Mouse (Mus musculus) limb, embryonic 12.5 days (tissue): ENCODE results near the gene Amotl1. TPM values are rescaled to one million over a fixed set of nuclear protein-coding genes. Genes with fewer than 3 reads are reported as not detected.

Source experiments
- ATAC-seq: fragments of 200-750 bp; cut with Nextera tagmentation; 2 replicates; pipeline ENCODE4 v1.8.0; 2017; ENCODE audit warnings: low read depth, moderate TSS enrichment; ENCODE audit not compliant: insufficient number of reproducible peaks, insufficient read depth, low FRiP score, low TSS enrichment
- H3K27ac ChIP-seq: fragments of 300-500 bp; sonication (generic); 2 replicates; pipeline ENCODE4 v1.5.1; 2016; ENCODE audit warnings: mild to moderate bottlenecking, moderate library complexity
- H3K27me3 ChIP-seq: fragments of 300-500 bp; sonication (generic); 2 replicates; pipeline ENCODE4 v1.6.1; 2016; ENCODE audit warnings: mild to moderate bottlenecking, moderate library complexity
- H3K36me3 ChIP-seq: fragments of 300-500 bp; sonication (generic); 2 replicates; pipeline ENCODE4 v1.6.1; 2016; ENCODE audit warnings: mild to moderate bottlenecking, moderate library complexity
- H3K4me1 ChIP-seq: fragments of 300-500 bp; sonication (generic); replicated peaks from 2 replicates; pipeline ENCODE4 v1.6.1; 2016
- H3K4me2 ChIP-seq: fragments of 300-500 bp; sonication (generic); 2 replicates; pipeline ENCODE4 v1.6.1; 2016; ENCODE audit warnings: mild to moderate bottlenecking, moderate library complexity
- H3K4me3 ChIP-seq: fragments of 300-500 bp; sonication (generic); replicated peaks from 2 replicates; pipeline ENCODE4 v1.5.1; 2016; ENCODE audit warnings: mild to moderate bottlenecking
- H3K9ac ChIP-seq: fragments of 300-500 bp; sonication (generic); replicated peaks from 2 replicates; pipeline ENCODE4 v1.6.1; 2016; ENCODE audit warnings: mild to moderate bottlenecking, moderate library complexity
- H3K9me3 ChIP-seq: fragments of 300-500 bp; sonication (generic); 2 replicates; pipeline ENCODE4 v1.6.1; 2016; ENCODE audit warnings: mild to moderate bottlenecking, moderate library complexity
- WGBS: fragments of 180-500 bp; shearing (Covaris S2); methylation state at CpG from one replicate; pipeline ENCODE4 v1.1.7; 2016; 5-methylcytosine and 5-hydroxymethylcytosine counted together
- polyA plus RNA-seq: library from polyadenylated mRNA; unstranded; fragments of >200 nt; fragmentation: Nextera tagmentation; extraction: Ambion mirVana; gene quantifications from 2 replicates; pipeline ENCODE4 v1.2.1, GENCODE M21; 2016

Amotl1 gene
- polyA plus RNA-seq, 1 experiment from 2014 or later, result 33.3 TPM

DNA sequence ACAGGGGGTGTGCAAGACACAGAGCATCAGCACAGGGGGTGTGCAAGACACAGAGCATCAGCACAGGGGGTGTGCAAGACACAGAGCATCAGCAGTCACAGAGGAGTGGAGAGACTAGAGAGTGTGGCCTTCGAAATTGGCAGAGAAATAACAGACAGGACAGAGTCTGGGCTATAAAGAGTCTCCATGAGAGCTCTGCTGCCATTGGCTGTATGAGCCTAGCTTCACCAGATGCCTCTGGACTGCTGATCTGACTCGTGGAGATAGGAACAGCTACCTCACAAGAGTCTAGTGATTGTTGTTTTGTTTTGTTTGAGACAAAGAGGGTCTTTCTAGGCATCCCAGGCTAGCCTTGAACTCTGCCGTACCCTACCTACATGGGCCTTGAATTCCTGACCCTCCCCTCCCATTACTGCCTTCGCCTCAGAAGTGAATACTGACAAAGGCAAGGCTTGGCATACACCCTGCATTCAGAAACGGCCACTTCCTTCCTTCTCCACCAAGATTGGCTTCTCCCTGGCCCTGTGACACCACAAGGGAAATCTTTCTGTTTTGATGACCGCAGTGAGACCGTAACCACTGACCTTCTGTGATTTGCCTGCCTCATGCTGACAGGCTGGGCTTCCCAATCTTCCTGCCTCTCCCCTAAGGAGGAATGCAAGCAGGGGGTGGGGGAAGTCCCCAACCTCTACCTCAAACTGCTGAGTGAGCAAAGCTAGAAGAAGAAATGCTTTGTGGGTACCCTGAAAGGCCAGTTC, 3.4 kb downstream of the Amotl1 start:
- H3K27me3 ChIP-seq, result no peaks in the 10 kb centered on the region
- peak overlapping the region; percentile 6; the same call in 1 of the 2 replicates for H3K4me2 ChIP-seq
- no peak for ATAC-seq
- H3K9me3 ChIP-seq, result 0 out of 2 replicates have a peak, but pooled peaks cover 3% of the 10 kb centered on the region
- no peak overlapping the region for H3K4me3 ChIP-seq
- H3K36me3 ChIP-seq, result no peaks in the 10 kb centered on the region
- WGBS, result 33% methylated on average over 7 of the region's 7 CpGs
- no peak overlapping the region for H3K9ac ChIP-seq
- H3K4me1 ChIP-seq, result peaks cover 38% of the 10 kb centered on the region
- peak overlapping the region; percentile 89 for H3K27ac ChIP-seq

DNA sequence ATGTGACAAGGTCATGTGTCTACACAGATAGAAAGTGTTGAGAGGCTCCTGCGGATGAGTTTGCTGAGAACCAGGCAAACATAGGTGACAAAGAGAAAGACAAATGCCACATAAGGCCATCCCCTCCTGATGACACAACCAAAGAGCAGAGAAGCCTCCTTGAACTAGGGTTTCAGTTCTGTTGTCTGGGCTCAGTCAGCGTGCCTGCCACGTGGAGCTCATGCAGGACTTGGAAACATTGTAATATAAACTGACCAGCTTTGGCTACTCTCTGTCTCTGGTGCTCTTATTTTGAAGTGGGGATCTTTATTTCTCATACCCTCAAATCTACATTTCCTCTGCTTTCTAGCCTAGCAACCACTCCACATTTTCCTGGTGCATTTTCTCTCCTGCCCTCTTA, 8.6 kb downstream of the Amotl1 start:
- WGBS, result 81% methylated on average over 3 of the region's 3 CpGs
- H3K27me3 ChIP-seq, result peaks cover 7% of the 10 kb centered on the region; the same call in 1 of the 2 replicates

DNA sequence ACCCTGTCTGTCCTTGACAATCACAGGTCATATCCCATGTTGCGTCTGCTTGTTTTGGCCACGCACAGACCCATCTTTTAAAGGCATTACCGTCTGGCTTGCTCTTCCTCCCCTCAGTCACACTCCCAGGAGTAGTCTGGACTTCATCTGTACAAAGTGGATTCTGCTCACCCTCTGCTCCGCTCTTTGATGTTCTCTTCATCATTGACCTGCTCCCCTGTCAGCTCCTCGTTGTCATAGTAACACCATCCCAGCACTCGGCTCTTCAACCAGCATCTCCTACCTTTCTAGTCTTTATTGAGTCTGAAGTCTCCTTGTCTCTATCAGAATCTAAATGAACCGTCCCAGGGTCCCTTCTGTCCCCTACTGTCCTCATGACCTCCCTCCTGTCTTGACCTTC, 9.3 kb downstream of the Amotl1 start:
- WGBS, result 55% methylated on average over 7 of the region's 7 CpGs

More for the DNA sequence above, 8.6 kb downstream of the Amotl1 start:
- Histone ChIP-seq H3K27ac (no peak overlapping the region), H3K4me3 (no peak overlapping the region), H3K36me3 (no peaks in the 10 kb centered on the region), H3K4me1 (peaks cover 27% of the 10 kb centered on the region), H3K9me3 (no peaks in the 10 kb centered on the region), H3K4me2 (no peak overlapping the region), H3K9ac (no peak overlapping the region)
- ATAC-seq, result no peak

DNA sequence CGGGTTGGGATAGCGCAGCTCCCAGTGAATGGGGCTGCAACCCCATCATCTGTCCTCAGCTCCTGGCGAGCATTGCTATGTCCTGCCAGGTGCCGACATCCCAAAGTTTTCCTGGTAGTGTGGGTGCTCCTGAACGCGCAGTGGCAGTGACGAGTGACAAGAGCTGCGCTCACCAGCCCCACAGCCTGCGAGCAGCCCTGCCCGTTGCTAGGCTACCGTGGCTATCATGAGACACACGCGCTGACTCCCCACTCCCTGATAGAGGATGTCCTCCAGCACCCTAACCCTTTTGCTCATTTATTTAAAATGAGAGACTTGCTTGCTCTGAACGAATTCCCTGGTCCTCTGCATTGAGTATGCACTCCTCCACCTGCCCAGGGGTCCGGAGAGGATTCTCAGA, 10.7 kb downstream of the Amotl1 start:
- Histone ChIP-seq H3K27ac (no peak overlapping the region), H3K9ac (no peak overlapping the region), H3K4me3 (no peak overlapping the region), H3K4me2 (no peak overlapping the region), H3K4me1 (peaks cover 15% of the 10 kb centered on the region), H3K9me3 (no peaks in the 10 kb centered on the region), H3K27me3 (peaks cover 7% of the 10 kb centered on the region; the same call in 1 of the 2 replicates), H3K36me3 (no peaks in the 10 kb centered on the region)
- ATAC-seq, result no peak
- 30% methylated on average over 15 of the region's 15 CpGs for WGBS

More for the DNA sequence above, 9.3 kb downstream of the Amotl1 start:
- Histone ChIP-seq H3K9ac (no peak overlapping the region), H3K36me3 (no peaks in the 10 kb centered on the region), H3K9me3 (no peaks in the 10 kb centered on the region), H3K27me3 (peaks cover 7% of the 10 kb centered on the region; the same call in 1 of the 2 replicates), H3K4me3 (no peak overlapping the region), H3K4me1 (peaks cover 22% of the 10 kb centered on the region), H3K27ac (no peak overlapping the region), H3K4me2 (no peak overlapping the region)
- no peak for ATAC-seq

DNA sequence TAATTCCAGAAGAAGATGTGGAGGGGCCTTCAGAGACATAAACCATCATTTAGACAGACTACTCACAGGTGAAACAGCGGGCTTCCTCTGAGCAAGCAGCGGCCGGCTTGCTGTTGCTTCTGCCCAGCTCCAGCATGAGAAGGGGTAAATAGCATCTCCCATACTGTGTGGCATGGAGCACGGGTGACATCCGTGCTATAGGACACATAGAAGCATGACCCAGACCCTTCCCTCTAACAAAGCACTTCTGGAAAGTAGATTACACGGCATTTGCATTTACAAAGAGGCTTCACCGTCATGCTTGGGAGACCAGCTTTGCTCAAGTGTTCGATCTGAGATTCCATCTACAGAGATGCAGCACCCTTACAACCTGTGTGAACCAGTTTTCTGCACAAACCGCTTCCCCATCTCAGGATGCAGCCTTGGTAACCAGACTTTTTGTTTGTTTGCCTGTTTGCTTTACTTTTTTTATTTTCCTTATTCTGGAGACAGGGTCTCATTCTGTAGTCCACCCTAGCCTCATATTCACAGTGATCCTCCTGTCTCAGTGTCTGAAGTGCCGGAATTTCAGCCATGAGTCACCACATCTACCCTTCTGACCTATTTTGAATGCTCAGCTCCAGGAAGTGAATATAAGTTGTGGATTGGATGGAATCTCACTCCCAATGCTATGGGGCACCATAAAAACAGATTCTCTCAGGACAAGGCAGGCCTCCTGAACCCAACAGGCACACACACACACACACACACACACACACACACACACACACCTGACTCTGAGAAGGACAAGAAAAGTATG, 12.3 kb downstream of the Amotl1 start:
- 75% methylated on average over 10 of the region's 10 CpGs for WGBS
- peaks cover 7% of the 10 kb centered on the region; the same call in 1 of the 2 replicates for H3K27me3 ChIP-seq
- no peaks in the 10 kb centered on the region for H3K9me3 ChIP-seq
- no peak overlapping the region for H3K4me3 ChIP-seq
- H3K9ac ChIP-seq, result no peak overlapping the region
- no peaks in the 10 kb centered on the region for H3K36me3 ChIP-seq
- no peak for ATAC-seq
- H3K4me1 ChIP-seq, result peaks cover 15% of the 10 kb centered on the region
- no peak overlapping the region for H3K4me2 ChIP-seq
- H3K27ac ChIP-seq, result peak overlapping the region; percentile 56; the same call in 1 of the 2 replicates

DNA sequence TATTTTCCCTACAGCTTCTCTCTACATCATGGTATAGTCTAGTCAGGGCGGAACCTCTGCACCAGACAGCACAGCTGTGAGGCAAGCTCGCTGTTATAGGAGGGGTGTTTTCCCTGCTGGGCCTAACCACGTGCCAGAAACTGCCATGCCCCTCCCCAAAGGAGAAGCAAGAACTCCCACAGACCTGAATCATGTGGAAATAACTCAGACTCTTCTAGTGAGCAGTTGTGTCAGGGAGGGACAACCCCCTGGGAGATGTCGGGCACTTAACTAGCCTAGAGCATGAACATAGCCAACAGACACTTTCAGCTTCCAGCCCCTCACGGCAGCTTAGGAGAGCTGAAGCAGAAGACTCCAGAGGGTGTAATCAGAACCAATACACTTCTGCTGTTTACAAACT, 13.1 kb downstream of the Amotl1 start:
- 21% methylated on average over 5 of the region's 5 CpGs for WGBS
- Histone ChIP-seq H3K4me3 (no peak overlapping the region), H3K9me3 (no peaks in the 10 kb centered on the region), H3K27ac (peak overlapping the region; percentile 56; the same call in 1 of the 2 replicates), H3K27me3 (peaks cover 7% of the 10 kb centered on the region; the same call in 1 of the 2 replicates), H3K4me2 (no peak overlapping the region), H3K4me1 (peaks cover 15% of the 10 kb centered on the region), H3K36me3 (no peaks in the 10 kb centered on the region), H3K9ac (no peak overlapping the region)
- ATAC-seq, result peak; percentile 63; the same call in 1 of the 2 replicates

DNA sequence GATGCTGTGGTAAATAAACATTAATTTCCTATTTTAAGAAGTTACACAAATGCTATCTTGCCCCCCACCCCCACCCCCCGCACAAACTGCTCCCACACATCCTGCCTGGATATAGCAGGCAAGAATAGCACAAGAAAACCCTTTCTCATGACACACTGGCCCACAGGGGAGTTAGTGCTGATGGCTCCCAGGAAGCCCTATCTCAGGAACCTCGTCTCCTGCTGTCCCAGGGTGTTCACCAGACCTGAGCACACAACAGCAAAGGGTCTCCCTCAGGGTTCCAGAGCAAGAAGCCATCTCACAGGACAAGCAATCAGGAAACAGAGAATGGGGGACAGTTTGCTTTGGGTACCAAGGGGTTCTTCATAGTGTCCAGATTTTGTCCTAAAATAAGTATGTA, 17.3 kb downstream of the Amotl1 start:
- ATAC-seq, result no peak
- Histone ChIP-seq H3K9ac (no peak overlapping the region), H3K4me2 (no peak overlapping the region), H3K4me1 (peaks cover 37% of the 10 kb centered on the region), H3K9me3 (no peaks in the 10 kb centered on the region), H3K4me3 (no peak overlapping the region), H3K27ac (no peak overlapping the region), H3K36me3 (no peaks in the 10 kb centered on the region), H3K27me3 (no peaks in the 10 kb centered on the region)
- WGBS, result 76% methylated on average over 2 of the region's 2 CpGs

DNA sequence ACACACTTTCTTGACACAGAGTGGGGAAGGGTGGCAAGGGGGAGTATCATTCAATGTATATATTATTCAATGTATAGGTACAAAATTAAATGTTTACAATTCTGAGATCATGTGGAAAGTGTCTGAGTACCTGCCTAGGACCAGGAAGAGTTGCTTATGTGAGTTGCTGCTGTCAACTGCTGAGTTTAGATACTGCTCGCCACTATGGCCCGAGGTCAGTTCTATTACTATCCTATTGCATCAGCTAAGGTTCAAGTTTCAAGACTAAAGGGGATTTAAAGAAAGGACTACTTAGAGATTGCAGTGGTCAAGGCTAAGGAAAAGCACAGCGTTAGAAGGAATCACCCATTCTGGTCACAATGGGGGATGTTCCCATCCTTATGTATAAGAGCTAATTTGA, 18.9 kb downstream of the Amotl1 start:
- H3K27ac ChIP-seq, result no peak overlapping the region
- ATAC-seq, result no peak
- peaks cover 25% of the 10 kb centered on the region for H3K4me1 ChIP-seq
- no peak overlapping the region for H3K4me3 ChIP-seq
- H3K9ac ChIP-seq, result no peak overlapping the region
- H3K27me3 ChIP-seq, result no peaks in the 10 kb centered on the region
- H3K9me3 ChIP-seq, result no peaks in the 10 kb centered on the region
- 86% methylated on average over 3 of the region's 3 CpGs for WGBS
- H3K4me2 ChIP-seq, result no peak overlapping the region
- H3K36me3 ChIP-seq, result no peaks in the 10 kb centered on the region

DNA sequence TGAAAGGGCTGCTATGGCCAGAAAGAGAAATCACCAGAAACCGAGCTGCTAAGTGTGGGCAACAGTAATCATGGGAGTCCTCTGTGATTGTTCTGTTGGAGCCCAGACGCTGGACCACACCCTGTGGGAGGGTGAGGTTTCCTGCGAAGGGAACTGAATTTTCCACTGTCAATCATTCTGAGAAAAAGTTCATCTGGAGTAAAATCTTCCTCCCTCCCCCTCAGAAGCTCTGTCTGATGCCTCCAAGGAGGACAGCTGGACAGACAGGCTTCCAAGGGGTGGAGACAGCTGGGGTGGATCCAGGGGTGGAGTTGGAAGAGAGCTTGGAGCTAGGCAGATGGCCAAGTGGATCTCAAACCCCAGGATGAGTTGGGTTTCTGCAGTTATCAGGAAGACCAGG, 19.8 kb downstream of the Amotl1 start:
- ATAC-seq, result no peak
- H3K4me3 ChIP-seq, result no peak overlapping the region
- no peaks in the 10 kb centered on the region for H3K36me3 ChIP-seq
- H3K4me1 ChIP-seq, result peaks cover 25% of the 10 kb centered on the region
- H3K9me3 ChIP-seq, result no peaks in the 10 kb centered on the region
- 39% methylated on average over 3 of the region's 3 CpGs for WGBS
- no peaks in the 10 kb centered on the region for H3K27me3 ChIP-seq
- no peak overlapping the region for H3K27ac ChIP-seq
- no peak overlapping the region for H3K9ac ChIP-seq
- no peak overlapping the region for H3K4me2 ChIP-seq

DNA sequence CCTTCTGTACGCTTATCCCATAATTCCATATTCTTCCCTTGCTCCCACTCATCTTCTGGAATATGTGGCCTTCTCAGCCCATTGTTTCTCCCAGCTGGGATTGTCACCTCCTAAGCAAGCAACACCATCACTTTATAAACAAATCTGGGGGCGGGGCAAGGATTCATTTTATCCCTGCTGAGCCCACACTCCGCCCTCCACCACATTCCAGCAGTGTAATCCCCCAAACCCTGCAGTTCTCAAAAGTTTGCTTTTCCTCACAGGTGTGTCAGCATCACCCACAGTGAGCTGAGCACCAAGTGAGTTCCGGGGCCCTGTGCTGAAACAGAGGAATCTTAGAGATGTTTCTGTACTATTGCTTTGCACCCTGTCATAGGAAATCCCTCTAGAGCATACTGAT, 20.9 kb downstream of the Amotl1 start:
- peaks cover 25% of the 10 kb centered on the region for H3K4me1 ChIP-seq

DNA sequence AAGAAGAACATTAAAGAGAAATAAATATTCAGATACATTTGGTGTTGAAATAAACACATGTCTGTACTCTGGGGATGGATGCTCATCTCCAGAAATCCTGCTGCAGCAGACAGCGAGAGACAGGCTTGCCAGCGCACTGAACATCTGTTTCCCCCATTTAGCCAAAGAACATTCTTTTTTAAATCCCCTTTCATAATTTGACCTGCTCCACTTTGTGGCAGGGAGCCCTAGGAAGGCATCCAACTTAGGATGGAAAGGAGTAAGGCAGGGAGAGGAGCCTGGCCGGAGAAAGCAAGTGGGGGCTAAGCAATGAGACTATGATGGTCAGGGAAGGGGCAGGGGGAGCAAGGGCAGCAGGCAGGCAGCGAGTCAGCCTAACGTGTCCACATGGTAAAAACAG, 21.6 kb downstream of the Amotl1 start:
- H3K27ac ChIP-seq, result peak overlapping the region; percentile 59; the same call in 1 of the 2 replicates

More for the DNA sequence above, 20.9 kb downstream of the Amotl1 start:
- H3K4me2 ChIP-seq, result no peak overlapping the region
- no peak overlapping the region for H3K4me3 ChIP-seq
- ATAC-seq, result no peak
- no peaks in the 10 kb centered on the region for H3K36me3 ChIP-seq
- no peak overlapping the region for H3K9ac ChIP-seq
- no peak overlapping the region for H3K27ac ChIP-seq
- 56% methylated on average over 4 of the region's 4 CpGs for WGBS
- H3K9me3 ChIP-seq, result no peaks in the 10 kb centered on the region
- no peaks in the 10 kb centered on the region for H3K27me3 ChIP-seq

More for the DNA sequence above, 21.6 kb downstream of the Amotl1 start:
- Histone ChIP-seq H3K9ac (no peak overlapping the region; the same call in 1 of the 2 replicates), H3K4me2 (no peak overlapping the region), H3K36me3 (no peaks in the 10 kb centered on the region), H3K4me1 (peaks cover 25% of the 10 kb centered on the region), H3K9me3 (no peaks in the 10 kb centered on the region), H3K27me3 (no peaks in the 10 kb centered on the region), H3K4me3 (no peak overlapping the region)
- ATAC-seq, result no peak
- WGBS, result 41% methylated on average over 5 of the region's 5 CpGs
